Mouse (Mus musculus): ENCODE measurements around the gene Nek8.

The Nek8 gene

GRCm38 (mm10) chr11:78166640-78167039 is 9.8 kb downstream of the Nek8 start:
- no peak for DNase-seq (ENCODE audit: low spot score in 2 of 2)

- DNase-seq (ENCODE audit: low spot score in 2 of 2) = no peak
Measured at GRCm38 (mm10) chr11:78166161-78166560, 10.3 kb downstream of the Nek8 start.

- peak in 1 of 2 experiments; percentile 67 for DNase-seq (ENCODE audit: low spot score in 2 of 2)
Measured at GRCm38 (mm10) chr11:78165761-78166109, 10.7 kb downstream of the Nek8 start.

- peak; percentile 76 to 80 for DNase-seq (ENCODE audit: low spot score in 2 of 2)
Measured at GRCm38 (mm10) chr11:78164924-78165760, 11.3 kb downstream of the Nek8 start, which contains the start of gene Traf4. Traf4 (minus strand) TSS chr11:78165589.

GRCm38 (mm10) chr11:78164604-78164923 is 11.9 kb downstream of the Nek8 start:
- no peak for DNase-seq (ENCODE audit: low spot score in 2 of 2)

- peak in 1 of 2 experiments; percentile 68 for DNase-seq (ENCODE audit: low spot score in 2 of 2)
Measured at GRCm38 (mm10) chr11:78163681-78164603, 12.5 kb downstream of the Nek8 start.

- no peak for DNase-seq (ENCODE audit: low spot score in 2 of 2)
Measured at GRCm38 (mm10) chr11:78163045-78163444, 13.4 kb downstream of the Nek8 start.

- DNase-seq (ENCODE audit: low spot score in 2 of 2) = no peak
Measured at GRCm38 (mm10) chr11:78162504-78162903, 14.0 kb downstream of the Nek8 start.

- no peak for DNase-seq (ENCODE audit: low spot score in 2 of 2)
Measured at GRCm38 (mm10) chr11:78161968-78162367, 14.5 kb downstream of the Nek8 start.

GRCm38 (mm10) chr11:78161169-78161568 is 15.3 kb downstream of the Nek8 start:
- DNase-seq (ENCODE audit: low spot score in 2 of 2) = no peak

- DNase-seq (ENCODE audit: low spot score in 2 of 2) = no peak
Measured at GRCm38 (mm10) chr11:78160675-78161074, 15.8 kb downstream of the Nek8 start.

- no peak for DNase-seq (ENCODE audit: low spot score in 2 of 2)
Measured at GRCm38 (mm10) chr11:78160171-78160570, 16.3 kb downstream of the Nek8 start.

GRCm38 (mm10) chr11:78159557-78159956 is 16.9 kb downstream of the Nek8 start:
- DNase-seq (ENCODE audit: low spot score in 2 of 2) = no peak

GRCm38 (mm10) chr11:78159096-78159495 is 17.4 kb downstream of the Nek8 start:
- DNase-seq (ENCODE audit: low spot score in 2 of 2) = peak; percentile 60 to 74

- no peak for DNase-seq (ENCODE audit: low spot score in 2 of 2)
Measured at GRCm38 (mm10) chr11:78156156-78156699, 20.2 kb downstream of the Nek8 start.

- no peak for DNase-seq (ENCODE audit: low spot score in 2 of 2)
Measured at GRCm38 (mm10) chr11:78155674-78156073, 20.8 kb downstream of the Nek8 start.

- DNase-seq (ENCODE audit: low spot score in 2 of 2) = no peak
Measured at GRCm38 (mm10) chr11:78153778-78154177, 22.7 kb downstream of the Nek8 start.

GRCm38 (mm10) chr11:78152299-78153231 is 23.9 kb downstream of the Nek8 start:
- DNase-seq (ENCODE audit: low spot score in 2 of 2) = peak in 1 of 2 experiments; percentile 62

GRCm38 (mm10) chr11:78151161-78151560 is 25.3 kb downstream of the Nek8 start:
- DNase-seq (ENCODE audit: low spot score in 2 of 2) = no peak

GRCm38 (mm10) chr11:78146707-78147543 is 29.6 kb downstream of the Nek8 start:
- no peak for DNase-seq (ENCODE audit: low spot score in 2 of 2)
